Mouse (Mus musculus) CD4-positive, CD25-positive, alpha-beta regulatory T cell (primary cell): Measurements from ENCODE around the gene Smc1a. TPM values are rescaled to one million over a fixed set of nuclear protein-coding genes. Genes with fewer than 3 reads are reported as not detected.

Source experiments
- polyA plus RNA-seq: library from polyadenylated mRNA; unstranded; fragments of 100-300 nt; shearing (Covaris generic); gene quantifications from one replicate; pipeline ENCODE4 v1.2.1, GENCODE M21; 2017

The Smc1a gene
- polyA plus RNA-seq = 83.9 TPM

GRCm38 (mm10) chrX:152016151-152017145 lies at the start of gene Smc1a, which contains the start of gene Ribc1:
Gene Smc1a (plus strand): TSS chrX:152016428.
Gene Ribc1 (minus strand): TSS chrX:152016295.

GRCm38 (mm10) chrX:152001737-152002710 lies 14.2 kb upstream of the Smc1a start, which contains the start of gene Hsd17b10:
Gene Hsd17b10 (plus strand): TSS chrX:152001845.

Other genes starting within 250 kb of the Smc1a start
- gene Huwe1, start 215.6 kb upstream of the Smc1a start, polyA plus RNA-seq = 54.0 TPM
- gene Hsd17b10, start 14.6 kb upstream of the Smc1a start, polyA plus RNA-seq = 94.9 TPM
- gene Ribc1, start 133 bp upstream of the Smc1a start, polyA plus RNA-seq = 1.8 TPM
- gene Iqsec2, start 127.8 kb downstream of the Smc1a start, polyA plus RNA-seq = 0.07 TPM
- 47.8 TPM for gene Kdm5c, start 216.6 kb downstream of the Smc1a start, polyA plus RNA-seq